Mouse (Mus musculus) heart, postnatal 36 days (tissue): ENCODE measurements around the gene Sap25. TPM values are rescaled to one million over a fixed set of nuclear protein-coding genes. Genes with fewer than 3 reads are reported as not detected.
"Not testable (repeated sequence)": the region's sequence is repeated elsewhere in the genome, so short reads cannot be mapped to it uniquely, and the experiment has no call there.

ENCODE experiments used
- DNase-seq, 2 experiments: peaks; one replicate each; pipeline ENCODE4 v3.0.0; 2021 to 2022
- intact Hi-C: fragments of 180-260 bp; cut with DNase I; formaldehyde crosslinking; loops from one replicate; pipeline ENCODE4 v1.15.1; 2025
- total RNA-seq, 2 experiments: library from RNA; stranded (reverse); gene quantifications; 2 replicates each; pipeline ENCODE4 v1.2.3; 2021

The Sap25 gene
- 1 to 10 TPM; 1.2 to 1.7 TPM for total RNA-seq

DNA sequence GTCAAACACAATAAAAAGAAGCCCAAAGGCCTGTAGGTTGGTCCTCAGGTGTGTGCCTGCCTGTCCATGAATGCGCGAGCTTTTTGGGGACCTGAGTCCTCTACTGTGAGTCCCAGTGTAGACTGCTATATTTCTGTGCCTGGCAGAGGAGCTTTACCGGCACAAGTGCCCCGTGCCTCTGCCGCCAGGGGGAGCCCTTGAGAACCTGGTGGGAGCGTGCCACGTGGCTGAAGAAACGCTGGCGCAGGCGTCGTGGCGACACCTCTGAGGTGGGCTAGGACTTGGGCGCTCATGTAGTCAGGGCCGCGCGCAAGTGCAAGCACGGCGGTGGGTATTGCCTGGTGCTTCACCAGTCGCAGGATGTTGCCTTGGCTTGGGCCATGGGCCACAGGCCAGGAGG is at the start of gene Sap25:
Sap25 (plus strand) TSS at position 281 of the 400 bp plus-strand sequence.
- intact Hi-C loops = no loop called here
- DNase-seq = peak in 1 of 2 experiments; percentile 44

DNA sequence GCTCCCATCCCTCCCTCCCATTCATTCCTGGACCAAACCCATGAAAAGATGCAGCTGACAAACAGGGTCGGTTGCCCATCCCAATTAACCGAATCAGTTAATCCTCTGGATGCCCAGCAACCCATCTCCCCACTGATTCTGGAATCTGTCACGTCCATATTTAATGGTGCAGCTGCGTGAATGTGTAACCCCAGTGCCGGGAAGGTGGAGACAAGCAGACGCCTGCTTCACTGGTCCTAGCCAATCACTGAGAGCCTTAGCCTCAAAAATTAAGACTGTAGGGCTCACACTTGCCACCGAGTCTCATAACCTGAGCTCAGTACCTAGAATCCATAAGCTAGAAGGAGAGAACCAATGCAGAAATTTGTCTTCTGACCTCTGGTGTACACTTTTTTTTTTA is 45.2 kb upstream of the Sap25 start:
- no peak for DNase-seq
- intact Hi-C loops = no loop called here

DNA sequence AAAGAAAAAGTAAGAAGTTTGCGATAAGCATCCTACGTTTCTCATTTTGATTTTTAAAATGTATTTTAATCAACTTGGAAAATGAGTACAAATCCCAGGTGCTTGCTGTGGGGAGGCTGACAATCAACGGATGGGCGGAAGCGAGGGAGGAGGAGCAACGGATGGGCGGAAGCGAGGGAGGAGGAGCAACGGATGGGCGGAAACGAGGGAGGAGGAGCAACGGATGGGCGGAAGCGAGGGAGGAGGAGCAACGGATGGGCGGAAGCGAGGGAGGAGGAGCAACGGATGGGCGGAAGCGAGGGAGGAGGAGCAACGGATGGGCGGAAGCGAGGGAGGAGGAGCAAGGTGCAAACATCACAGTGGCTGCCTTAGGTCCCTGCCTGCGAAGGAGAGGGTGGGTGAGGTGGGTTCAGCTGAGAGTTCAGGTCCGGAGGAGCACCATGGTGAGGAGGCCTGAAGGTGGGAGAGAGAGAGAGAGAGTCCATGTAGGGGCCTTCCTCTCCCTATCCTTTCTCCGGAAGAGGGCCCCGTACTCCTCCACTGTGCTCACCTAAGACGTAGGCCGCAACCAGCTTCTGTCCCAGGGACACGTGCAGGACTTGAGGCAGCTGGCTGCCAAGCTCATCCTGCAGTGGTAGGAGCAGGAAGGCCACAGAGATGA is 44.4 kb upstream of the Sap25 start:
- DNase-seq = no peak
- intact Hi-C loops = no loop called here

DNA sequence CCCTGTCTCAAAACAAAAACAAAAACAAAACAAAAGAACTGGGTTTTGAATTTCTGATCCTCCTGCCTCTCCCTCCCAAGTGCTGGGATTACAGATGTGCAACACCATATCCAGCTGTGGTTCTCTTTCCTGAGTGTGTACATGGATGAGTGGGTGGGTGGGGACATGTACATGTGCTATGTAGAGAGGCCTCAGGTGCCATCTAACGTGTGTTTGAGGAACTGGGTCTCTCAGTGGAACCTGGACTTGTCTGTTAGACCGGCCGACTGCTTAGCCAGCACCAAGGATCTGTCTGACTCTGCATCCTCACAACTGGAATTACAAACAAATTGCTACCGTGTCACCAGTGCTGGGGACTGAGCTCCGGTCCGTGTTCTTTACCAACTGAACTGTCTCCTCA is 43.5 kb upstream of the Sap25 start:
- intact Hi-C loops = no loop called here
- no peak for DNase-seq

DNA sequence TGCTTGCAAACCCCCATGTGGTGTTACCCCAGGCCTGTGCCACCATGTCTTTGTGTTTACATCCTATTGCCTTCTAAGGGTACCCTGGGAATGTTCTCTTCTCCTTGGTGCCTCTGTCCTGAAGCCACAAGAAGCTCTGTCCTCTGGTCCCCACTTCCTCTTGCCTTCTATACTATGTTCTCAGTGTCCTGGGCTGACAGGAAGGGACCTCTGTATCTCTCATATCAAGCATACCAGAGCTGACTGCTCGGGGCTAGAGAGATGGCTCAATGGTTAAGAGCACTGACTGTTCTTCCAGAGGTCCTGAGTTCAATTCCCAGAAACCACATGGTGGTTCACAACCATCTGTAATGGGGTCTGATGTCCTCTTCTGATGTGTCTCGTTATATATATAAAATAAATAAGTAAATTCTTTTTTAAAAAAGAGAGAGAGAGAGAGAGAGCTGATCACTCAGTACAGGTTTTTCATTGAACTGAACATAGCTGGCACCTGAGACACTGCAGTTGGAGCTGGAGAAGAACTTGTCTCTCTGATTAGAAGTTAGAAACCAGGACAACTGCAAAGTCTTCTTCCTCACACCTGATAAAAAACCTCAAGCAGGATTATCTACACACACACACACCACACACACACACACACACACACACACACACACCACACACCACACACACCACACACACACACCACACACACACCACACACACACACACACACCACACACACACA is 42.9 kb upstream of the Sap25 start:
- no peak for DNase-seq
- intact Hi-C loops = no loop called here

DNA sequence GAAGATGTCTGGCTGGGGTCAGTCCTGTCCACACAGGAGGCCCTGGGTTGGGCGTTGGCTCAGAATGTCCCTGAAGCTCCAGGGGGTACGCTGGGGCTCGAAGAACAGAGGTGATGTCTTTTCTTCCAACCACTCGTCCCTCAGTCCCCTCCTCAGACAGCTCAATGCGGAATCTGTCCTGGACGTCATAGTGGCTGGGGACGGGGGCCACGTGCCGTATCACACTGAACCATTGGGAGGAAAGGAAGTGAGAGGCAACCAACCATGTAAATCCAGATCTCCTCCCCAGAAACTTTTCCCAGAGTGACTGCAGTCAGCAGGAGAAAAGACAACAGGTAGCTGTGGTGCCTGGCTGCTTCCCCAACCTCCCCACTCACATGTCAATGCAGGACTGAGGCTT is 41.5 kb upstream of the Sap25 start:
- DNase-seq = no peak
- intact Hi-C loops = no loop called here

DNA sequence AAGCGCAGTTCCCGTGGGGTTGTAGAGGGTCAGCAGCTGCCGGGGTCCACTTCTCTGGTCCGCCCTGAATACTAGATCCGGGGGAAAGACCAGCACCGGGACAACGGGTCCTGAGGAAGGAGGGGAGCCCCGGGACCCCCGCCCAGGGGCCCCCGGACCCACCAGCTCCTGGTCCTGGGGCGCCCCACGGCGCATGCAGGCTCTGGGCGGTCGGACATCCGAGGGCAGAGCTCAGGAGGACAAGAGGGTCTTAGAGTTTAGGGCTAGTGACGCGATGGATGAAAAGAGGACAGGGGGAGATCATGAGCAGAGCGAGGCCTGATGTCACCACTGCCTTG is 40.9 kb upstream of the Sap25 start:
- intact Hi-C loops = loop anchor here (2.0 to 5.0 kb wide), 2 partner anchors 67 to 142 kb away; partner anchors contain the start of genes Epo, Gnb2 and Nyap1
- DNase-seq = no peak

DNA sequence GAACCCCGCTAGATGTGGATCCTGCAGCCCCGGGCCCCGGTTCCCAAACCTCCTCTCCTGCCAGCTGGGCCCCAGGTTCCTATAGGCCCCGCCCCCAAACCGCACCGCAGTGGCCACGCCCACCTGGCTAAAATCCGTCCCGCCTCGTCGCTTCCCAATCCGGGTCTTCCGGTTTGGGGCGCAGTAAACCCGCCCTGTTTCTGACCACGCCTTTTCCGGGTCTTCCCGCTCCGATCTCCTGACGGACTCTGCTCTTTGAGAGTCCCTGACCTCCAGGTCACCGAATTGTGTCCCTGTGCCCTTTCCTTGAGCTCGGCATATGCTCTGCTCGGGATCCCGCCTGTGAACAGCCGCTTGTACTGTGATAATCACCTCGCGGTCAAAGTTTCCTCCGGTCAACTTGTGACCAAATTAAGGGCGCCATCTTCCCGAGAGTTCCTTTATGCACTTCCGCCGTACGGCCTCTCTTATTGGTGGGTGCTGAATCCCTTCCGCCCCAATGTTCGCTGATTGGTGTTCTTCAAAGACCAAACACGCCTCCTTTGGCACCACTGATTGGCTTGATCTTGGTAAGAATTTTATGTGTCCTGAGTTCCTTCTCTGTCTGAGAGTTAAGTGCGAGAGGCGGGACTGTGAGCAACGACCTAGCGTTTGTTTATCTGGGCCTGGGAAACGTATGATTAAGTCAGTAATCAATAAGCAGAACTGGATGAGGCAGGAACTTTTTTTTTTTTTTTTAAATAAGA is 40.3 kb upstream of the Sap25 start, which contains the start of gene Mospd3:
Mospd3 (minus strand) TSS at position 440 of the 746 bp plus-strand sequence.
- peak; percentile 97 to 98 for DNase-seq
- intact Hi-C loops = loop anchor here (1.0 to 5.0 kb wide), 3 partner anchors 27 to 142 kb away; partner anchors contain the start of genes Epo, Gnb2 and Nyap1

DNA sequence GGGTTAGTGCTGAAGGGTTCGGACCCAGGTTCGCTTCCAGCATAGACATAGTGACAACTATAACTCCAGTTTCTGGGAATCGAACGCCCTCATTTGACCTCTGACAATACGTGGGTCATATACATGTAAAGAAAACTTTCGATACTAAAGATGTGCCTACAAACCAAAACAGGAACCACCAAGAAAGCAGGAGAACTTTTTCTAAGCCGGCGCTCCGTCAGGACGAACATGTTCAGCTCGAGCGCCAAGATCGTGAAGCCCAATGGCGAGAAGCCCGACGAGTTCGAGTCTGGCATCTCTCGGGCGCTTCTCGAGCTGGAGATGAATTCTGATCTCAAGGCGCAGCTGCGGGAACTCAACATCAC is 39.8 kb upstream of the Sap25 start:
- DNase-seq = peak; percentile 47 to 48
- intact Hi-C loops = loop anchor here (1.0 to 5.0 kb wide), 3 partner anchors 26 to 141 kb away; partner anchors contain the start of genes Epo, Gnb2 and Nyap1

DNA sequence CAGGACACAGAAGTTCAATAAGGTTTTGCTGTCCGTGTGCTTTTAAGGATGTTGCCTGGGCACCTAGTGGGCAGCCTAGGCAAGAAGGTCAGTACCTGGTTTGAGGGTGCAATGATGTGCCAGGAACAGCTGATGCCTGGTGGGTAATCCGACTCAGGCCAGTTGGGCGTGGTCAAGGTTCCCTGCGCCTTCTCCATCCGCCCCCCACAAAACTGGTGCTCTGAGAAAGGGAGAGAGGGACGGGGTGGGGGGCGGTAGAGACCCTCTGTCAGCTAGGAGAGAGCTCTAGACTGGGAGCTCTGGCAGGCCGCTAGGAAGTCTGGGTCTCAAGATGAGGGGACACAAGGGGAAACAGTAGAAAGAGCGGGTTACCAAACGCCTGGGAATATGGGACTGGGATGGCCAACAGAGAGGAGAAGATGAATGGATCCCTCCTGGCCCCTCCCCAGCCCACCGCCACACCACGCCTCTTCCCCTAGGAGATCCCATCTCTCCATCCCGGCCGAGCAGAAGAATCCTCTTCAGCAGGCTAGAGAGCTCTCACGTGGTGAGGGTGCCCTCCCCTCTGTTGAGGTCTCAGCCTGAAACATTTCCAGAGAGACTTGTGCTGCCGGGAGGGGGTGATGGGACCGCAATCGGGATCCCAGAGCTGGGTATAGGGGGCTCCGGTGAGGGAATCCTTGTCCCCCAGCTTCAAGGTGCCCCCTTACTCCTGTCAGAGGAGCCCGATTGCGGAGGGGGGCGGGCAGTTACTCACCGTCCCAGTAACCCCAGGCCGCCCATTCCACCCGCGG is 33.1 kb upstream of the Sap25 start:
- no peak for DNase-seq
- intact Hi-C loops = no loop called here

DNA sequence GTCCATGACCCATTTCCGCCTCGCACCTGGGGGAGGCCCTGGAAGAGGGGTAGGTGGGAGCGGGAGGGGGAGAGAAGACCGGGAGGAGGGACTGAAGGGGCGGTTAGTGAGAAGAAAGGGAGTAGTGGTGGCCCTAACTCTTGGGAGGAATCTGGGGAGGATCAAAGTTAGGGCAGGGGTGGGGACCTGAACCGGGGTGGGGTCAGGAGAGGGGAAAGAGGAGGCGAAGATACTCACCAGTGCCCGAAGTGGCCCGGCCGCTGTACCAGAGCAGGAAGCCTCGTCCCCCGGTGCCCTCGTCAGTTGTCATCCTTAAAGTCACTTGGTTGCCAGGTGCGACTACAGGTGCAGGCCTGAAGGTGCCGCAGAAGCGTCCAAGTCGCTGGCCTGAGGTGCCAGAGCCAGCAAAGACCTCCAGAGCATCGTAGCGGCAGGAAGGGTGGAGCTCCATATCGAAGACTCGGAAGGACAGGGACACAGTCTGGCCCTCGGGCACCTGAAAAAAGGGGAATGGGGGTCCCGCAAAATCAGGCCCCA is 32.4 kb upstream of the Sap25 start:
- no peak for DNase-seq
- intact Hi-C loops = no loop called here

DNA sequence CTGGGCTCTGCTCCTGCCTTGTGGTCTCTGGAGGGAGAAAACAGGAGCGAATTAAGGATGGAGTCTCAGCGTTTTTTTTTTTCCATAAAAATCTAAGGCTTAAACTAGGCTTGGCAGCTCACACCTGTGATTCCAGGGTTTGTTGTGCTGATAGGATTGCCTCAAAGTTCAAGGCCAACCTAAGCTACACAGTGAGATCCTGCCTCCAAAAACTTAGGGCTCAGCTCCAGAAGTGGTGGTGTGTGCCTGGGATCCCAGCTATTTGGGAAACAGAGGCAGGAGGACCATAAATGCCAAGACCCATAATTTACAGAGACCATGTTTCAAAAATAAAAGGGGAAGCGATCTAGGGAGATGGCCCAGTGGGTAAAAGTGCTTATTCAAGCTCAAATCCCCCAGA is 31.8 kb upstream of the Sap25 start:
- DNase-seq = no peak
- intact Hi-C loops = no loop called here

DNA sequence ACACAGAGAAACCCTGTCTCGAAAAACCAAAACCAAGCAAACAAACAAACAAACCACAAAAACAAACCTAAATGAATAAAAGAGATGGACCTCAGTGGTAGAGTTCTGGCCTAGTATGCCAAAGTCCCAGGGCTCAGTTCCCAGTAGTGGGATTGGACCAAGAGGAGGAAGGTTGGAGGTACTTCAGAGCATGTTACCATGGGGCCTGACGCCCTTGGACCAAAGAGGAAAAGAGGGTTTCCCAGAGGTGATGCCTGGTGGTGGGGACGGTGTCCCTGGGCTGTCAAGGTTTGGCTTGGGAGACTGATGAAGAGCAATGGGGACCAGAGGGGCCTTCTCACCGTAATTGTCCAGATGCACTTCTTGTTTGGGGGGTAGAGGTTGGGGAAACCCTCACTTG is 31.1 kb upstream of the Sap25 start:
- no peak for DNase-seq
- intact Hi-C loops = no loop called here

DNA sequence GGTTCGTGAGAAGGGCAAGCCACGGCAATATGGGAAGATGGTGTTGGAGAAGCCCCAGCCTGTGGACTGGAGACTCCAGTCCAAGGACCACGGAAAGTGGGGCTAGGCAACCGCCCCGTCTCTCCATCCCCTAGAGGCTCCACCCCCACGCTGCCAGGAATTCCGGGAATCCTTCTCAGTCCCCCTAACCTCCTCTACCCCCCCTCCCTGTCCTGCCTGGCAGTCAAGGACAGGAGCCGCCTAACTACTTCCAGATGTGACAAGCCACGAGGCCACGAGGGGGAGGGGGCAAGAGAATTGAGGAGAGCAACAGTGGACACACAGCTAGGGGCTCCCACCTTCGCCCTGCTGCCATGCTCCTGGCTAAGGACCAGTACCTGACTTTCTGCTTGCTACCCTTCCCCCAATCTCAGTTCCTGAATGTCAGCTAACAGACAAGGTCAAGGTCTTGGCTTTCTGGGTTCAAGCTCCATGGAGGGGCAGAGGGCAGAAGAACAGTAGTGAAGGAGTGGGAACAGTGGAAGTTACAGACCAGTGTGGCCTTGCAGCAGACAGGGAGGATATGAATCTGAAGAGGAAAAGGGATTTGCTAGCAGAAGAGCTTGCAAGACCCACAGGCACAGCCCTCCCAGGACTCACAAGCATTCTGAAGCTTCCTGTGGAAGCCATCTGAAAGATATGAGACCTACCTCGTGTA is 30.4 kb upstream of the Sap25 start:
- DNase-seq = peak; percentile 72 to 79
- intact Hi-C loops = no loop called here

DNA sequence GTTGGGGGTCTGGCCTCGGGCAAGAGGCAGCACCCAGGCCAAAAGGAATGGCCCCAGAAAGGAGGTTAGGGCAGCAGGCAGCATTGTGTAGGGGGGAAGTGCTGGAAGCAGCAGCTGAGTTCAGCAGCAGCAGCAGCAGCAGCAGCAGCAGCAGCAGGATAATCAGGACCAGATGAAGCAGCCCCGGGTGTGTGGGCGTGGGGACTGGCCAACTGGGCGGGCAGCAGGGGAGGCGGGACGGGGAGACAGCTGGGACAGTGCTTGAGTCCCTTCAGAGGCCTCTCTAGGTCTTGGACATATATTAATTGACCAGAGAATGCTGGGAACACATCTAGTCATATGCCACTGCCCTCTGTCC is 29.9 kb upstream of the Sap25 start:
- intact Hi-C loops = no loop called here
- peak; percentile 59 to 71 for DNase-seq

DNA sequence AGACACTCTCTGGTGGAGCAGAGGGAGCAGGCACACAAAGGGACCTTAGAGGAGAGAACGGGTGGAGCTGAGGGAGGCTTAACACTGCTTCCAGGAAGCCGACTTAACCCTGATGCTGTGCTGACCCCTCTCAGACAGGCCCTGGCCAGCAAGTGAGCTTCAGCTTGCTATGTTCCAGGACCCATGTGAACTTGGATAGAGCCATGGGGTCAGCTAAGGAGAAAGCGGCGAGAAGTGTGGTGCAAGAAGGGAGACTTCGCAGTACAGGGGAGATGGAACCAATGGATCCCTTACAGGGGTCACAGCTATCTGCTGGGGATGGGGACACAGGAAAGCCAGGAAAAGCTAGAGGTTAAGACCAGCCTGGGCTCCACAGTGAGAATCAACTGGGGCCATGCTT is 28.1 kb upstream of the Sap25 start:
- intact Hi-C loops = no loop called here
- peak in 1 of 2 experiments; percentile 11 for DNase-seq

DNA sequence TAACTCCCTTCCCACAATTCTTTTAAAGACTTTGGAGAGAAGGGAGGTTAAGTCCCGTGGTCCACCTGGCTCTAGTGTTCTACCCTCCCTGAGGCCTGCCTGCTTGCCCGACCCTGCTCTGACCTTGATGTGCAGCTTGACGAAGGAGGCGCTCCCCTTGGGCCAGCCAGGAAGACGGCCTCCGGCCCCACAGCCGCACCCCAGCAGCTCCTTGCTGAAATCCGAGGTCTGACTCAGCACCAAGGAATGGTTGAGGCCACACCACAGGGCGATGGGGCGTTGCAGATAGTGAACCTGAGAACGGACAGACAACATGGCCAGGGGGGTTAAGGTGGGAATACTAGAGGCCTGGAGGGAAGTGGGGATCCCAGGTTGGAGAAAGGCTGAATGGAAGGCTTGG is 27.6 kb upstream of the Sap25 start, which contains the start of gene Pcolce:
Pcolce (minus strand) TSS at position 235 of the 400 bp plus-strand sequence.
- peak in 1 of 2 experiments; percentile 27 for DNase-seq
- intact Hi-C loops = no loop called here

DNA sequence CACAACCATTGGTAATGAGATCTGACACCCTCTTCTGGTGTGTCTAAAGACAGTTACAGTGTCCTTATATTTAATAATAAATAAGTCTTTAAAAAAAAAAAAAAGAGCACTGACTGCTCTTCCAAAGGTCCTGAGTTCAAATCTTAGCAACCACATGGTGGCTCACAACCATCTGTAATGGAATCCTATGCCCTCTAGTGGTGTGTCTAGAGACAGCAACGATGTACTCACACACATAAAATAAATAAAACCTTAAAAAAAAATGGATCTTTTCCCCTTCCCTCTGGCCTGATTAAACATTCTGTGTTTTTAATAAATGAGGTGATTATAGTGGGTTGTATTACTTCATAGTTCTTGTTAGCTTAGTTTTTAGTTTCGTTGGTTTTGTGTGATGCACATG is 26.2 kb upstream of the Sap25 start:
- DNase-seq, intact Hi-C loops: not testable (repeated sequence)

DNA sequence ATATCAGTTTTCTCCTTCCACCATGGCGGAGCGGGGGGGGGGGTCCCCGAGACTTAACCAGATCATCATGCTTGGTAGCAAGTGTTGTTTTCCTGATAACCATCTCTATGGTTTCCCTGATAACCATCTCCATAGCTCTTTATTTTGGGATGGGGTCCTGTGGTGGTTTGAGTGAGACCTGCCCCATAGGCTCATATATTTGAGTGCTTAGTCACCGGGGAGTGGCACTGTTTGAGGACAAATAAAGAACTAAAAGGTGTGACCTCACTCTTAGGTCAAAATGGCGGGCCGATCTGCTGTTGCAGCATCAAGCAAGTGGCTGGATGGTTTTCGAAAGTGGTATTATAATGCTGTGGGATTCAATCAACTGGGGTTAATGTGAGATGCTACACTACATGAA is 25.8 kb upstream of the Sap25 start:
- intact Hi-C loops = no loop called here
- DNase-seq = no peak
